ENCODE assay signal across 17 mouse cellular contexts in genomic region chr6:83044742-83045141, GRCm38 (mm10). TPM values are rescaled to one million over a fixed set of nuclear protein-coding genes. Genes with fewer than 3 reads are reported as not detected.
DNase-seq lines count a peak whose midpoint lies in the region; ATAC-seq lines count a peak whose summit lies in the region.
"Had no signal": no experiment of that assay in that cellular context is flagged by ENCODE, and none has a peak within 500 bp of the region (broad histone marks: within the 10 kb centered on the region; RNA-seq: fewer than 3 reads in every experiment).

No protein-coding gene starts in this region.

- no peak overlapping the region for H3K9ac ChIP-seq in hindbrain, embryonic 14.5 days
- H3K9ac ChIP-seq: embryonic facial prominence, embryonic 12.5 days; forebrain, embryonic 13.5 days; intestine, embryonic 15.5 days; limb, embryonic 15.5 days had no signal

- no peak for ATAC-seq in hindbrain, embryonic 14.5 days (ENCODE audit: low FRiP score)
- ATAC-seq: forebrain, embryonic 13.5 days; intestine, embryonic 15.5 days had no signal

- WGBS in hindbrain, embryonic 14.5 days = 78% methylated on average over 9 of the region's 9 CpGs

- no peak overlapping the region for H3K27ac ChIP-seq in hindbrain, embryonic 14.5 days
- H3K27ac ChIP-seq: embryonic facial prominence, embryonic 12.5 days; forebrain, embryonic 13.5 days; intestine, embryonic 15.5 days; limb, embryonic 15.5 days had no signal

- no peak overlapping the region for H3K4me2 ChIP-seq in hindbrain, embryonic 14.5 days (replicated peaks)
- H3K4me2 ChIP-seq: embryonic facial prominence, embryonic 12.5 days; forebrain, embryonic 13.5 days; intestine, embryonic 15.5 days; limb, embryonic 15.5 days had no signal

- H3K9me3 ChIP-seq in hindbrain, embryonic 14.5 days (ENCODE audit: control insufficient read depth, low read length) = no peaks in the 10 kb centered on the region
- H3K9me3 ChIP-seq: embryonic facial prominence, embryonic 12.5 days; forebrain, embryonic 13.5 days; intestine, embryonic 15.5 days; limb, embryonic 15.5 days had no signal

- H3K27me3 ChIP-seq in hindbrain, embryonic 14.5 days (ENCODE audit: control insufficient read depth, insufficient read depth, low read length) = no peaks in the 10 kb centered on the region
- H3K27me3 ChIP-seq: embryonic facial prominence, embryonic 12.5 days; forebrain, embryonic 13.5 days; intestine, embryonic 15.5 days; limb, embryonic 15.5 days had no signal

- intact Hi-C loops in heart, postnatal 36 days (cut with DNase I) = no loop called here

- DNase-seq in 3134 (ENCODE audit: extremely low read depth, insufficient read length, low spot score) (peak; percentile 49), 3T3-L1 (ENCODE audit: low read depth, low spot score) (peak; percentile 73)
- peak; percentile 59 to 77 for DNase-seq in heart, adult 18-20 months
- DNase-seq in heart, postnatal 36 days = peak; percentile 38 to 39
- no peak for DNase-seq in hindbrain, embryonic 14.5 days (ENCODE audit: low spot score)
- no peak for DNase-seq in urinary bladder, adult 2 months (ENCODE audit: low spot score)
- no peak for DNase-seq in adrenal gland, postnatal 4 days (ENCODE audit: low spot score in 2 of 2)
- DNase-seq: adrenal gland, adult 2 months; cerebellum, adult 11 months; gastrocnemius, postnatal 36 days; layer of hippocampus, postnatal 36 days; retina, postnatal 1 day; thymus, postnatal 25 days had no signal

- H3K4me1 ChIP-seq in hindbrain, embryonic 14.5 days (replicated peaks; ENCODE audit: control insufficient read depth, insufficient read depth, low read length) = no peaks in the 10 kb centered on the region
- H3K4me1 ChIP-seq: embryonic facial prominence, embryonic 12.5 days; forebrain, embryonic 13.5 days; intestine, embryonic 15.5 days; limb, embryonic 15.5 days had no signal

- no peaks in the 10 kb centered on the region for H3K36me3 ChIP-seq in hindbrain, embryonic 14.5 days (replicated peaks; ENCODE audit: control insufficient read depth, insufficient read depth)
- H3K36me3 ChIP-seq: embryonic facial prominence, embryonic 12.5 days; intestine, embryonic 15.5 days had no signal

- H3K4me3 ChIP-seq in hindbrain, embryonic 14.5 days (replicated peaks; ENCODE audit: low read length) = no peak overlapping the region
- H3K4me3 ChIP-seq: embryonic facial prominence, embryonic 12.5 days; forebrain, embryonic 13.5 days; intestine, embryonic 15.5 days; limb, embryonic 15.5 days had no signal

RNA-seq across cellular contexts. Expression of gene Aup1, which starts 9.6 kb away (rescaled TPM):
- total RNA-seq in heart, adult 18-20 months (2021) = 10 to 100 TPM; 76.3 to 77.2 TPM
- 10 to 100 TPM; 78.1 to 82.2 TPM for total RNA-seq in heart, postnatal 36 days (2021)
- 109 and 111 TPM in 2 replicates for polyA plus RNA-seq in hindbrain, embryonic 14.5 days (2014; fragmentation: Nextera tagmentation; extraction: Ambion mirVana)
- 189 and 247 TPM in 2 replicates for polyA plus RNA-seq in urinary bladder, adult 2 months (2012; rRNA removed)
- 100 to 1,000 TPM; 170 to 175 TPM for total RNA-seq in adrenal gland, postnatal 4 days (2021)

RNA-seq across cellular contexts. Expression of gene Htra2, which starts 10.3 kb away (rescaled TPM):
- 10 to 100 TPM; 31.2 to 32.7 TPM for total RNA-seq in heart, adult 18-20 months (2021)
- total RNA-seq in heart, postnatal 36 days (2021) = 10 to 100 TPM; 34.2 to 35.4 TPM
- polyA plus RNA-seq in hindbrain, embryonic 14.5 days (2014; fragmentation: Nextera tagmentation; extraction: Ambion mirVana) = 40.4 and 42.9 TPM in 2 replicates
- polyA plus RNA-seq in urinary bladder, adult 2 months (2012; rRNA removed) = 46.4 and 67.3 TPM in 2 replicates
- 10 to 100 TPM; 63.3 to 68.5 TPM for total RNA-seq in adrenal gland, postnatal 4 days (2021)

RNA-seq across cellular contexts. Expression of gene Loxl3, which starts 10.8 kb away (rescaled TPM):
- 1 to 10 TPM; 1.7 to 2.3 TPM for total RNA-seq in heart, adult 18-20 months (2021)
- 1 to 10 TPM; 2.9 to 3.1 TPM for total RNA-seq in heart, postnatal 36 days (2021)
- 3.5 and 4.9 TPM in 2 replicates for polyA plus RNA-seq in hindbrain, embryonic 14.5 days (2014; fragmentation: Nextera tagmentation; extraction: Ambion mirVana)
- polyA plus RNA-seq in urinary bladder, adult 2 months (2012; rRNA removed) = 20.2 and 20.7 TPM in 2 replicates
- 1 to 10 TPM; 6.2 to 9.4 TPM for total RNA-seq in adrenal gland, postnatal 4 days (2021)

RNA-seq across cellular contexts. Expression of gene Dok1, which starts 11.5 kb away (rescaled TPM):
- total RNA-seq in heart, adult 18-20 months (2021) = 1 to 10 TPM; 2.7 to 4.7 TPM
- 1 to 10 TPM; 2.8 to 4.3 TPM for total RNA-seq in heart, postnatal 36 days (2021)
- polyA plus RNA-seq in hindbrain, embryonic 14.5 days (2014; fragmentation: Nextera tagmentation; extraction: Ambion mirVana) = 1.2 and 2.2 TPM in 2 replicates
- 18.3 and 20.8 TPM in 2 replicates for polyA plus RNA-seq in urinary bladder, adult 2 months (2012; rRNA removed)
- 10 to 100 TPM; 16.1 to 16.2 TPM for total RNA-seq in adrenal gland, postnatal 4 days (2021)

RNA-seq across cellular contexts. Expression of gene Dqx1, which starts 12.9 kb away (rescaled TPM):
- under 1 TPM; 0.20 to 0.87 TPM for total RNA-seq in heart, adult 18-20 months (2021)
- total RNA-seq in heart, postnatal 36 days (2021) = under 1 TPM; 0.65 to 0.89 TPM
- polyA plus RNA-seq in hindbrain, embryonic 14.5 days (2014; fragmentation: Nextera tagmentation; extraction: Ambion mirVana) = 0.29 TPM in 2 replicates
- polyA plus RNA-seq in urinary bladder, adult 2 months (2012; rRNA removed) = 3.4 and 4.9 TPM in 2 replicates
- total RNA-seq in adrenal gland, postnatal 4 days (2021) = 1 to 10 TPM; 4.1 to 4.4 TPM

Comparison
In these comparisons a context has a peak if more than half of its experiments do, and no peak if none do; other contexts are left out.
1. DNase-seq: peak in 3134 (single experiment), 3T3-L1 (single experiment), heart, adult 18-20 months (2 of 2) and heart, postnatal 36 days (2 of 2); none in hindbrain, embryonic 14.5 days (single experiment), urinary bladder, adult 2 months (single experiment) and adrenal gland, postnatal 4 days (0 of 2).